Mouse (Mus musculus): ENCODE measurements at regions not wholly inside any gene's neighbourhood (a gene's known extent, or its start where the extent isn't known, plus 50 kb on each side); places are given as distances from the start of the nearest gene placed in this dataset.

- no peaks in the 10 kb centered on the region for H3K27me3 ChIP-seq (ENCODE audit: insufficient read depth, low read length)
- H3K4me3 ChIP-seq (ENCODE audit: low read depth, low read length), result no peak overlapping the region
- no peaks in the 10 kb centered on the region for H3K9me3 ChIP-seq (ENCODE audit: low read length)
- H3K9ac ChIP-seq (replicated peaks; ENCODE audit: low read length, poor library complexity, severe bottlenecking), result no peak overlapping the region
- no peaks in the 10 kb centered on the region for H3K4me1 ChIP-seq (ENCODE audit: insufficient read depth, low read length)
- ATAC-seq (ENCODE audit: low FRiP score), result no peak
- no peak overlapping the region for H3K4me2 ChIP-seq (ENCODE audit: low read depth, low read length, poor library complexity, severe bottlenecking)
- no peak for TF ChIP-seq CTCF (IDR thresholded peaks at IDR 0.05)
- peak; percentile 31 for DNase-seq (ENCODE audit: low spot score)
- H3K27ac ChIP-seq (ENCODE audit: low read depth, low read length), result no peak overlapping the region
- no peaks in the 10 kb centered on the region for H3K36me3 ChIP-seq (ENCODE audit: insufficient read depth, low read length)
- 49% methylated on average over 7 of the region's 7 CpGs for WGBS
These were observed 157.2 kb downstream of the Gm5426 start for GRCm38 (mm10) chr10:96293622-96294021.

GRCm38 (mm10) chr10:96294666-96295065, 158.3 kb downstream of the Gm5426 start:
- TF ChIP-seq CTCF (IDR thresholded peaks at IDR 0.05), result no peak
- ATAC-seq (ENCODE audit: low FRiP score), result no peak
- H3K4me3 ChIP-seq (ENCODE audit: low read depth, low read length), result no peak overlapping the region
- 80% methylated on average over 2 of the region's 2 CpGs for WGBS
- no peak overlapping the region for H3K9ac ChIP-seq (replicated peaks; ENCODE audit: low read length, poor library complexity, severe bottlenecking)
- H3K36me3 ChIP-seq (ENCODE audit: insufficient read depth, low read length), result no peaks in the 10 kb centered on the region
- no peak overlapping the region for H3K27ac ChIP-seq (ENCODE audit: low read depth, low read length)
- no peaks in the 10 kb centered on the region for H3K27me3 ChIP-seq (ENCODE audit: insufficient read depth, low read length)
- no peak for DNase-seq (ENCODE audit: low spot score)
- no peak overlapping the region for H3K4me2 ChIP-seq (ENCODE audit: low read depth, low read length, poor library complexity, severe bottlenecking)
- no peaks in the 10 kb centered on the region for H3K4me1 ChIP-seq (ENCODE audit: insufficient read depth, low read length)
- H3K9me3 ChIP-seq (ENCODE audit: low read length), result no peaks in the 10 kb centered on the region

DNA sequence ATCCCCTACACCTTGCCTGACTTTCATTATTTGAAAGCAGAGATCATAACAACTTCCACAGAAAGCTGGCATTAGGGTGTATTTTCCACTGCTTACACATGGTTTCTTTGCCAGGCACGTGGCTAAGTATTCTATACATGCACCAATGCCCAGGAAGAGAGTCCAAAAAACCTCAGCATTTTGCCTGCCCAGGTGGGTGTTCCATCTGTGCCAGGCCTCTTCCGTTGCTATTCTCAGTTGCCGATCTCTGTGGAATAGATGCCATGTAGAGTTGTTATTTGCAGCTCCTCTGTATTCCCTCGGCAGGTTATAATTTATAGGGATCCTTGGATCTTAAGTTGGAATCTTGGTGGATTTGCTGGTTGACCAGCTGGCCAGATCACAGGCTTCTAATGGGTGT, 161.3 kb downstream of the Gm5426 start:
- no peak overlapping the region for H3K27ac ChIP-seq (ENCODE audit: low read depth, low read length)
- WGBS, result 87% methylated on average over 4 of the region's 4 CpGs
- H3K4me1 ChIP-seq (ENCODE audit: insufficient read depth, low read length), result no peaks in the 10 kb centered on the region
- no peaks in the 10 kb centered on the region for H3K27me3 ChIP-seq (ENCODE audit: insufficient read depth, low read length)
- H3K36me3 ChIP-seq (ENCODE audit: insufficient read depth, low read length), result no peaks in the 10 kb centered on the region
- no peak overlapping the region for H3K9ac ChIP-seq (replicated peaks; ENCODE audit: low read length, poor library complexity, severe bottlenecking)
- H3K4me2 ChIP-seq (ENCODE audit: low read depth, low read length, poor library complexity, severe bottlenecking), result no peak overlapping the region
- no peak for DNase-seq (ENCODE audit: low spot score)
- no peak overlapping the region for H3K4me3 ChIP-seq (ENCODE audit: low read depth, low read length)
- no peaks in the 10 kb centered on the region for H3K9me3 ChIP-seq (ENCODE audit: low read length)
- no peak for ATAC-seq (ENCODE audit: low FRiP score)
- no peak for TF ChIP-seq CTCF (IDR thresholded peaks at IDR 0.05)

DNA sequence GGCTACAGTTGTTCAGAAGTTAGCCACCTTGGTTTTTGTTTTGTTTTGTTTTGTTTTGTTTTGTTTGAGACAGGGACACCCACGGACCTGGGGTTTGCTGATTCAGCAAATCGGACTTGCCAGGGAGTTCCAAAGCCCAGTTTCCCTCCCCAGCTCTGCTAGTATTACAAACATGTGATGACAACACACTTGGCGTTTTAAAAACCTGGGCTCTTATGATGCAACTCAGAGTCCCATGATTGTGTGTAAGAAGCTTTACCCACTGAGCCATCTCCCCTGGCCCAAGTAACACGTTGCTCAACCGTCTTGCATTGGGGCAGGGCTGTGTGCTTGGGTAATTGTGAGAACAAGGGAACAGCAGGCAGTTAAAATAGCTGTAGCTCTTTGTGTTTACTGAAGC, 162.2 kb downstream of the Gm5426 start:
- no peak overlapping the region for H3K4me3 ChIP-seq (ENCODE audit: low read depth, low read length)
- no peak overlapping the region for H3K27ac ChIP-seq (ENCODE audit: low read depth, low read length)
- no peak overlapping the region for H3K9ac ChIP-seq (replicated peaks; ENCODE audit: low read length, poor library complexity, severe bottlenecking)
- 76% methylated on average over 5 of the region's 5 CpGs for WGBS
- H3K36me3 ChIP-seq (ENCODE audit: insufficient read depth, low read length), result no peaks in the 10 kb centered on the region
- no peak for TF ChIP-seq CTCF (IDR thresholded peaks at IDR 0.05)
- H3K27me3 ChIP-seq (ENCODE audit: insufficient read depth, low read length), result no peaks in the 10 kb centered on the region
- DNase-seq (ENCODE audit: low spot score), result no peak
- no peaks in the 10 kb centered on the region for H3K9me3 ChIP-seq (ENCODE audit: low read length)
- ATAC-seq (ENCODE audit: low FRiP score), result no peak
- no peaks in the 10 kb centered on the region for H3K4me1 ChIP-seq (ENCODE audit: insufficient read depth, low read length)
- no peak overlapping the region for H3K4me2 ChIP-seq (ENCODE audit: low read depth, low read length, poor library complexity, severe bottlenecking)

- Histone ChIP-seq H3K9me3 (ENCODE audit: low read length) (no peaks in the 10 kb centered on the region), H3K27me3 (ENCODE audit: insufficient read depth, low read length) (no peaks in the 10 kb centered on the region), H3K4me1 (ENCODE audit: insufficient read depth, low read length) (no peaks in the 10 kb centered on the region; the same call in 1 of the 2 replicates), H3K9ac (replicated peaks; ENCODE audit: low read length, poor library complexity, severe bottlenecking) (no peak overlapping the region), H3K36me3 (ENCODE audit: insufficient read depth, low read length) (no peaks in the 10 kb centered on the region), H3K4me2 (ENCODE audit: low read depth, low read length, poor library complexity, severe bottlenecking) (no peak overlapping the region), H3K4me3 (ENCODE audit: low read depth, low read length) (no peak overlapping the region), H3K27ac (ENCODE audit: low read depth, low read length) (no peak overlapping the region)
- 74% methylated on average over 7 of the region's 7 CpGs for WGBS
- no peak for TF ChIP-seq CTCF (IDR thresholded peaks at IDR 0.05)
- DNase-seq (ENCODE audit: low spot score), result no peak
- no peak for ATAC-seq (ENCODE audit: low FRiP score)
These were observed 169.3 kb downstream of the Gm5426 start for GRCm38 (mm10) chr10:96305701-96306100.

DNA sequence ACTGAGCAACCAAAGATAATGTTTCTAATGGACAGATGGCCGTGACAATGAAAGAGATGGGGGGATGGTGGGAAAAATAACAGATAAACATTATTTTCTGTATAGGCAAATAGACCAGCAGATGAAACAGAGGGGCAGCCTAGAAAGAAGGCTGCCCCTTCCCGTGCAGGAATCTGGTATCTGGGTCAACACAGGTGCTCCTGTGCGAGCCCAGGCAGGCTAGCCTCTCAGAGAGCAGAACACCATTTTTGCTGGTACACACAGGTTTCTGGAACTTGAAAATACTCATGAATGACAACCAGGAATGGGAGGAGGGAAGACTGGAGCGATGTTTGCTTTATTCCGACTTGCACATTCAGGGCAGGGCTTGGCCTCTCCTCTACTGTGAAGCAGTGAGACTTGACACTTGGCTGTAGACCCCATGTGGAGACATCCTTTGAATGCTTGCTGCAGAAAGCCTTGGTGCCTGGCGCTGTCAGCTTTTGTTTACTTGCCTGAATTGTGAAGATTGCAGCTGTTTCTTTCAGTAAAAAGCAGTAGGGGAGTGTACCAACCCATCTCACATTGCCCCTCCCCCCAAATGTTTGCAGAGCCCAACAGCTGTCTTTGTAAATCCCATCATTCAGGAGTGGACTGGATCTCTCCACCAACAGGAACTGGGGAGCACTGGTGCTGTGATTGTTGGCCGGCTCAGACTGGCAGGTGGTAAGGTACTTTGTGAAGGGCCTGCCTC, 172.5 kb downstream of the Gm5426 start:
- Histone ChIP-seq H3K27ac (ENCODE audit: low read depth, low read length) (no peak overlapping the region), H3K36me3 (ENCODE audit: insufficient read depth, low read length) (no peaks in the 10 kb centered on the region), H3K4me1 (ENCODE audit: insufficient read depth, low read length) (no peaks in the 10 kb centered on the region; the same call in 1 of the 2 replicates), H3K4me3 (ENCODE audit: low read depth, low read length) (no peak overlapping the region), H3K27me3 (ENCODE audit: insufficient read depth, low read length) (no peaks in the 10 kb centered on the region), H3K9me3 (ENCODE audit: low read length) (no peaks in the 10 kb centered on the region), H3K4me2 (ENCODE audit: low read depth, low read length, poor library complexity, severe bottlenecking) (no peak overlapping the region), H3K9ac (replicated peaks; ENCODE audit: low read length, poor library complexity, severe bottlenecking) (no peak overlapping the region)
- ATAC-seq (ENCODE audit: low FRiP score) (peak; percentile 84), DNase-seq (ENCODE audit: low spot score) (peak; percentile 90)
- 12% methylated on average over 7 of the region's 7 CpGs for WGBS
- TF ChIP-seq CTCF (IDR thresholded peaks at IDR 0.05), result no peak
